Mouse (Mus musculus) megakaryocyte, embryonic 14.5 days (primary cell): ENCODE data around the gene Zgpat.

Experiments
- FLI1 ChIP-seq: IDR thresholded peaks from 2 replicates; pipeline ENCODE4 v1.6.1; 2012; ENCODE audit warnings: low read length, inconsistent platforms, mixed read lengths
- GATA1 ChIP-seq: IDR thresholded peaks from 3 replicates; pipeline ENCODE4 v1.6.1; 2012; ENCODE audit warnings: mixed read lengths, low read length, inconsistent platforms, borderline replicate concordance

DNA sequence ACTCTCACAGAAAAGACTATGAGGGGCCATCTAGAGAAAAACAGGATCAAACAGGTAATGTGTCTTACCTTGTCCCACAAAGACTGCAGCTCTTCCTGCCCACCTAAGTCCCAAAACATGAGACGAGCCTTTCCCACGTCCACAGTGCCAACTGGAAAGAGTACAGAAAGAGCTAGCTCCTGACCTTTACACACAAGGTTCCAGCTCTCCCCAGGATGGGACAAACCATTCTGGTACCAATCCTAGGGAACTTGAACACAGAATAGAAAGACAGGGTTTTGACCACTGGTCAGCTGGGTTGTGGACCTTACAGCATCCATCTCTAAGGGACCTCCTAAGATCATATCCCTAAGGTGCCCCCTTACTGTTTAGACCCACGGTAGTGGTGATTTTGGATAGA, 782 bp upstream of the Zgpat start:
- TF ChIP-seq GATA1, result no peak
- no peak for TF ChIP-seq FLI1
